Mouse (Mus musculus) layer of hippocampus, postnatal 25 days (tissue): ENCODE data around the gene Bsg. TPM values are rescaled to one million over a fixed set of nuclear protein-coding genes. Genes with fewer than 3 reads are reported as not detected.

Experiments used
- DNase-seq, 2 experiments: peaks; one replicate each; pipeline ENCODE4 v3.0.0; 2022; ENCODE audit warnings: mixed read lengths in 2 of 2, low spot score in 1 of 2; ENCODE audit errors: extremely low spot score in 1 of 2
- total RNA-seq, 2 experiments: library from RNA; stranded (reverse); gene quantifications; 2 replicates each; pipeline ENCODE4 v1.2.3; 2021

Gene Bsg
- 100 to 1,000 TPM; 610 to 665 TPM for total RNA-seq

DNA sequence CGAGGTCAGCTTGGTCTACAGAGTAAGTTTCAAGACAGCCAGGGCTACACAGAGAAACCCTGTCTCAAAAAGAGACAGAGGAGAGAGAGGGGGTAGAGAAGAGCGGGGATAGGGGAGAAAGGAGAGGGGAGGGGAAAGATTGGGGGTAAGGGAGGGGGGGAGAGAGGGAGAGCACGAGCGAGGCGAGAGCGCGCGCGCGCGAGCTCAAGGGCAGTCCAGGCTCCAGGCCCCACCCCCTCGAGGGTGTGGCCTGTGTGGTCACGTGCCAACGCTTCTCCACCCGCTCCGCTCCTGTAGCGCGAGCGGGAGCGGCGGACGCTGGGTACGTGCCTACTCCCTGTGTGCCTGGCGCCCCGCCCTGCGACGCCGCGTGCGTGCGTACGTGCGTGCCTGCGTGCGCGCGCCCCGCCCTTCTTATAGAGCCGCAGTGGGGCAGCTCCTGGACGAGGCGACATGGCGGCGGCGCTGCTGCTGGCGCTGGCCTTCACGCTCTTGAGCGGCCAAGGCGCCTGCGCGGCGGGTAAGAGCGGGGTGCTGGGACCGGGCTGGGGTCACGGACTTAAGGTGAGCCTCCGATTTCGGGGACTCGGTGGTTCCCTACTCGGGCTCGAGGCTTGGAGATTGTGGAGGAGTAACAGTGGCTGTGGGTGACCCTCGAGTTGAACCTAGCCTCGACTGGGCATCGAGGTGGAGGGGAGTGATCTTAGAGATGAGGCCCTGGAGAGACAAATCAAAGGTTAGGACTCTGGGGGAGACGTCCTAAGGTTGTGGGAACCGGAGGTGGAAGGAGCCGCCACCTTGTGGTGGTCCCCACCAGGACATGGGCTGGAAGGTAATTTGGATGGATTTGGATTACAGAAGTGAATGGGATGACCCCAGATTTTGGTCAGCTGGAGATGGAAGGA, at the start of gene Bsg:
TSS of gene Bsg (plus strand) at position 427 of the 905 bp plus-strand sequence.
- DNase-seq, result peak; percentile 95 to 96

DNA sequence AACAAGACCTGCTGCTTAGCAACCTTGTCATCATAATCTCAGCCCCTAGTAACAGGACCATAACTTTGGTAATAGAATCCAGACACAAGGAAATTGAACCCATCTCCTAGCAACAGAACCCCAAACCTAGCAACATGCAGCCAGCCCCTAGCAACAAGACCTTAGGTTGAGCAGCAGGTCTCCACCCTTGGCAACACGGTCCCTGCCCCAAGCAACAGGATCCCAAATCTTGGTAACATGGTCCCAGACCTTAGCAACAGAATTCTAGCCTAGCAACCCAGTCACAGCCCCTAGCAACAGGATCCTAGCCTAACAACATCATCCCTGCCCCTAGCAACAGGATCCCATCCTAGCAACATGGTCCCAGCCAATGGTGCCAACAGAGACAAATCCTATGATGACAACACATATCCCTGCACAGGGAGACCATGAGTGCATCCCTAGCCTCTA, 49.3 kb upstream of the Bsg start:
- DNase-seq, result peak in 1 of 2 experiments; percentile 56

DNA sequence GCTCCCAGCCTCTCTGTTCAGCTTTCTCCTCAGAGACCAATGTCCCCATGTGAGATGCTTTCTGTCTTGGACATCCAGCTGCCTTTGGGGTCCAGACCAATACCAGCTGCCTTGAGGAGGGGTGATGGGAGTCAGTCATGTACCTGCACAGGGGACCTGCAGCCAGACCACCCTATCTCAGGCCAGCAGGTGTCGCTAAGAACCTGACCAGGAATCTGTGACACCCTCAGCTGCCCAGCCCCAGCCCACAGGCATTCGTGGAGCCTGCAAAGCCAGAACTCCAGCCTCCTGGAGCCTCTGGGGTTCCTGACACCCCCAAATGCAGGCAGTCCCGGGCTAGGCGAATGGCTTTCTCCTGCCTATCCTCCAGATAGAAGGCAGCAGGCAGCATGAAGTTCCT, 45.5 kb upstream of the Bsg start:
- no peak for DNase-seq

DNA sequence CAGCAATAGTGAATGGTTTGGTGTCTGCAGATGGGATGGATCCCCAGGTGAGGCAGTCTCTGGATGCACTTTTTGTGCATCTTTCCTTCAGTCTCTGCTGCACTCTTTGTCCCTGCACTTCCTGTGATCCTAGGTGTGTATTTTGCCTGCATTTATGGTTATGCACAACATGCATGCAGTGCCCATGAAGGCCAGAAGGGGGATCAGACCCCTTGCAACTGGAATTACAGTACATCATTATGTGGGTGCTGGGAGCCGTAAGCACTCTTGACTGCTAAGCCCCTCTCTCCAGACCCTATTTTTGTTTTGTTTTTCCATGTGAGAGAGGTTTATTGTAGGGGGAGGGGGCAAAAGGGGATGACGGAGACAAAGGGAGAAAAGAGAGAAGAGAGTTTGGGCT, 44.0 kb upstream of the Bsg start:
- no peak for DNase-seq

DNA sequence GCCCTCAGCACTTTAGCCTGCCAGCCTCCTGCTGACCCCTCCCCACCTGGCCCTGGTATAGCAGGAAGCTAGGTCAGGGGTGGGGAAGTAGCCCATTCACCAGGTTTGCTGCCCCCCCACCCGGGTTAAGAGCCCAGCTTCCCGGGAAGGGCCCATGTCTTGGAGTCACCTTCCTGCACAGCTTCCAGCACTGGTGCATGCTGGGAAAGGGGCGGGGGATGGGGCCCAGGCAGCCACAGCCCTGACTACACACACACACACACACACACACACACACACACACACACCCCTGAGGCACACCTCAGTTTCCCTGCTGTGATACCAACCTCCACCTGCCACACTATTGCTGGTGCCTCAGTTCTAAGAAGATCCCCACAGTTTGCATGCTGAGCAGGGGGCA, 42.4 kb upstream of the Bsg start:
- DNase-seq, result no peak

DNA sequence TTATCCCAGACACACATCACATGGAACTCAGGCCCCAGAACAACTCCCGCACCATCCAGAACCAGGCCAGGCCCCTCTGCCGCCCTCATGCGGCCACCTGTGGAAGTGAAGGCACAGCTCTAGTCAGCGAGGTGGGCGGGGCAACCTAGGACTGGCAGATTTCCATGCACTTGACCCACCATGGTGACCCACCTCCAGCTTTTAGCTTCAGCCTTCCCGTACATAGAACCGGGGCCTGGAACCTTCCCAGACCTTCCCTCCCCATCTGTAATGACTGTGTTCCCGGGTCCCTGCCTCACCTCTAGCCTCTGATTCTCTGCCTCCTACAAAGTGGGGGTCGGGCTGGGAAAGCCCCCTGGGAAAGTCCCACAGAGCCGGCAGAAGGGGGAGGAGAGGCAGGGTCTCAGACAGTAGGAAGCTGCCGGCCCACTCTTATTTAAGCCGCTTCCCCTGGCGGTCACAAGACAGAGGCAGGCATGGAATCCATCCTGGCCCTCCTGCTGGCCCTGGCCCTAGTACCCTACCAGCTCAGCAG, 40.1 kb upstream of the Bsg start, which contains the start of gene Madcam1:
TSS of gene Madcam1 (plus strand) at position 429 of the 535 bp plus-strand sequence.
- peak; percentile 54 to 69 for DNase-seq

DNA sequence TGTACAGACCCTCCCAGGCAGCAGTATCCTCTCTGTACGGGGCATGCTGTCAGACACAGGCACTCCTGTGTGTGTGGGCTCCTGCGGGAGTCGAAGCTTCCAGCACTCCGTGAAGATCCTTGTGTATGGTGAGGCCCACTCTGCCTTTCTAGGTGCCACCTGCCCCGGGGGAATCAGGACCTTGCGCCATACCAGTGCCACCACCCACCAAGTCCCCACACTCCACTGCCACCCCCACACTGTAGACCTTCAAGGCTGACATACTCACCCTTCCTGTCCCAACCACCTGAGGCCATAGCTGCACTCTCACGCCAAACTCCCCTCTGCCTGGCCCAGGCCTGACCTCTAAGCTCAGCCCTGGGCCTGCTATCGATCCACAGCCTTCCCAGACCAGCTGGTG, 39.2 kb upstream of the Bsg start:
- no peak for DNase-seq

DNA sequence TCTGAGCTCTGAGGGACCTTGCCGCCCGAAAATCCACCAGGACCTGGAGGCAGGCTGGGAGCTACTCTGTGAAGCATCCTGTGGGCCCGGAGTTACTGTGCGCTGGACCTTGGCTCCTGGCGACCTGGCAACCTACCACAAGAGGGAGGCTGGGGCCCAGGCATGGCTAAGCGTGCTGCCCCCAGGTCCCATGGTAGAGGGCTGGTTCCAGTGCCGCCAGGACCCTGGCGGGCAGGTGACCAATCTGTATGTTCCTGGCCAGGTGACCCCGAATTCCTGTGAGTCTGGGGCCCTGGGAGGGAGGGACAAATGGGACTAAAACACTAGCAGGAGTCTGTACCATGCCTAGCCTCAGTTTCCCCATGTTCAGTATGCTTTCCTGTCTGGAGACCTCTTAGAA, 37.8 kb upstream of the Bsg start:
- DNase-seq, result no peak

DNA sequence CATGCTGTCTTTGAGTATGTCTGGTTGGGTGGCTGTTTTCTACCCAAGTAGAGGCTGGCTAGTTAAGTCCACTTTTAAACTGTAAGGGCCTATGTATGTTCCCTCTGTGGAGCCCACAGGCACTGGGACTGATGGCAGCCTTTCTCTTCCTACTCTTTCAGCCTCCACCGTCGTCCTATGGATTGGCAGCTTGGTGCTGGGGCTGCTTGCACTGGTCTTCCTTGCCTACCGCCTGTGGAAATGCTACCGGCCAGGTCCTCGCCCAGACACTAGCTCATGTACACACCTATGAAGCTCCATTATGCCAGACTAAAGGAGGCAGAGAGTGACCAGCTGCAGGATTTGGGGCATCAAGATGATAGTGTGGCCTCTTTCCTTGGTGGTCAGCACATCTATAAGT, 36.2 kb upstream of the Bsg start:
- DNase-seq, result no peak

DNA sequence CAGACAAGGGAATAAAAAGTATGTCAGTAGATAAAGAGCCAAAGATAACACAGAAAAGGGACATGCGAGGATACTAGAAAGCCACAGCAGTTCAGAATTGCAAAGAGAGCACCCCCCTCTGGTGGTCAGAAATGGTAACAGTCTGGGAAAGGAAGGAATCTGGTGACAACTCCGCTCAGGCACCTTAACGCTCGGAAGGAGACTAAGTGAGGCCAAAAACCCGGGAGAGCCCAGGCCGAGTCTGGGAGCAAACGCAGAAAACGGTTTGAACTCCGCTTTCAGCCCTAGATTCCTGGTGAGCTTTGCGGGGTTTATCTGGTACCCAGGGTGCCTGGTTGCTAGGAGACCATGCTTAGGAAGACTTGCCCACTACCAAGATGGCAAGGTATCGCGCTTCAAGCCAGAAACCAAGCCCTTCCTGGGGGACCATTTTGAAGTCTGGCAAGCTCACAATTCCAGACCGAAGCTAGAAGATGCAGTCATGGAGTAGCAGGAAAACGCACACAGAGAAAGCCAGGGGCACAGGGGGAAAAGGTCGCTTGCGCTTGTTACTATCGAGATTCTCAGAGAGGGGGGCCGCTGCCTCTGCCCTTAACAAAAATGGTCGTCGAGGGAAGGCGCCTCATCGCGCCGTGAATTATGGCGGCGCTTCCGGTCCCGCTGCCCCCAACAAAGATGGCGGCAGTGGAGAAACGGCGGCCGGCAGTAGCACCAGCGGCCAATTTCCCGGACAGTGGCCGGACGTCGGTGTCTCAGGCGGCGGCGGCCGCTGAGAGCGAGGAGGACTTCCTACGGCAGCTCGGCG, 35.3 kb upstream of the Bsg start, which contains the start of gene Tpgs1:
TSS of gene Tpgs1 (plus strand) at position 599 of the 805 bp plus-strand sequence.
- DNase-seq, result peak; percentile 82 to 95

DNA sequence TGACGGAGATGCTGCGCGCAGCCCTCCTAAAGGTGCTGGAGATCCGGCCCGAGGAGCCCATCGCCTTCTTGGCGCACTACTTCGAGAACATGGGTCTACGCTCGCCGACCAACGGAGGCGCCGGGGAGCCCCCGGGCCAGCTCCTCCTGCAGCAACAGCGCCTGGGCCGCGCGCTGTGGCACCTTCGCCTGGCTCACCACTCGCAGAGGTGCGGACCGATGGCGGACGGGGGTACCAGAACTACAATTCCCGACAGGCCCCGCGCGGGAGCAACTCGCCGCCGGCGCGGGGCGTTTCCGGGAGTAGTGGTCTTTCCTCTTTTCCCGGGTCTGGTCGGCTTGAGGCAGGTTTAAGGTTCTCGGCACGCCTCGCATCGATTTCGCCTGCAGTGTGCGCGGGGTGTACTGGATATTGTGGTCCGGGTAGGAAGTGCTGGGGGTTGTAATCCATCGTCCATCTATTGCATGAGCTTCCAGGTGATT, 34.7 kb upstream of the Bsg start:
- peak; percentile 72 to 85 for DNase-seq

DNA sequence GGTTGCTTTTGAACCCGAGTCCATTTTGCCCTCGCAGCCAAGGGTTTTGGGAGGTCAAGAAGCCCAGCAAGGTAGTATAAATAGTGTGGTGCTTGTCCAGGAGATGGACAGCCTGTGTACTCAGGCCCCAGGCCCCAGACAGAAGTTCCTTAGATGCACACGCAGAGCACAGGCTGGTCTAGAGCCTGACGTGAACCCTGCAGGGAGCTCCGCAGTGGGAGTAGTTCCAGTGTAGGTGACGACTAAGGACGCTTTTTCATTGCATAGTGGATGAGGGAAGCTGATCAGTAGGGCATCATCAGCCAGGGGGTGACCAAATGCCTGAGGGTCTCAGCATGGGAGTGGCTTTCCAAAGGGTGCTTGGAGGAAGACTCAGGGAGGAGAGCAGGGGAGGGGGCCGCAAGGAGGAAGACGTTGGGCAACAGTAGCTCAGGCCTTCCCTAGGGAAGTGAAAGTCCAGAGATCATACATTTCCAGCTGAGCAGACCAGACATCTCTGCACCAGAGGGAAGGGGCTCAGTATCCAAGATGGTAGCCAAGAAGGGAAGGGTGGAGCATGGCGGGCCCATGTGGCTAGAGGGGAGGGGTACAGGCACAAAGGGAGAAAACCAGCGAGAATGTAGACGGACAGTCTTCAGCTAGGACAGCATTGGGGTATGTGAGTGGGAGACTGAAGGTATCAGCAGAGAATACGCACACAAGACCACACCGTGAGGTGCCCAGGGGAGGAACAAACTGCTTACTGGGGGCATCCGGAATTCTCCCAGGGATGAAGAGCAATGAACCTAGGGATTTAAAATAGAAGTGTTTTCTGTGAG, 34.0 kb upstream of the Bsg start:
- no peak for DNase-seq

DNA sequence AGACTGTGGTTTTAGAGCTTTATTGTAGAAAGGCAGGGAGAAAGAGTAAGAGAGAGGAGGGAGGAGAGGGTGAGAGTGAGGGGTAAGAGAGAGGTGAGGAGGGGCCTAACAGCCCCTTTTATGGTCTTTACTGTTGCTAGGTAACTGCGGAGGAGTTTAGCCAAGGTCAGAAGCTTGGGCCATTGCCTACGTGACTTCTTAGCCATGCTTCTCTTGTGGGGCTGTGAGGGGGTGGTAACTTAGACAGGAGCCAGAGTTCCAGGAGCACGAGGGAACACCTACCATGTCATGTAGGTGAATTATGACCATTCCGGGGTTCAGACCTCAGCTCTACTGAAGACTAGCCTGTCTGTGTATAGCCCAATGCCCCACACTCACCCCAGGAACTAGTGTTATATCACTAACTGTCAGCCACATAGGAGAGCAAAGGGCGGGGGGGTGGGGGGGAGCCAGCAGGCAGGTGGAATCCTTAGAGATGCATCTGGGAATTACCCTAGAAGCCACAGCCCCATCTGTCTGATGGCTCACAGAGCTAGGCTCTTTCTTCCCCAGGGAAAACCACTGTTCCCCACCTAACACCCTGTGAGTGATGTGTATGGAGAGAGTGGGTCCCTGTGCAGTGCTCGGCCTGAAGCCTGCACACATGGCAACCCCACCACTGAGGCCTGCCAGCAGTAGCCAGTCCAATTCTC, 32.7 kb upstream of the Bsg start:
- DNase-seq, result no peak

DNA sequence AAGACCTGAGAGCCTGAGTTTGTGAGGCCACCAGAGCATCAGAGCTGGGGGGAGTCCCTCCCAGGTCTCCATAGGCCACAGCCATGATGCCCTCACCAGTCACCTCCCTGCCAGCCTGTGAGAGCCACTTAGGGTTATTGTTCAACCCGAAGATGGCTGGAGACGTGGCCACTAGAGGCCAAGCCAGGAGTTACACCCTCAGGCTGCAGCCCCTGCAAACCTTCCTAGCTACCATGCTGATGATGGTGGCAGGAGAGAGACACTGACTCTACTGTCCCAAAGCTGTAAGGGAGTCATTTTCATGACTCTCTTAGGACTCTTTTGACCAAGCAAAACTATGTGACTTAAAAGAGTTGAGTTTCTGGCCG, 32.2 kb upstream of the Bsg start:
- no peak for DNase-seq

DNA sequence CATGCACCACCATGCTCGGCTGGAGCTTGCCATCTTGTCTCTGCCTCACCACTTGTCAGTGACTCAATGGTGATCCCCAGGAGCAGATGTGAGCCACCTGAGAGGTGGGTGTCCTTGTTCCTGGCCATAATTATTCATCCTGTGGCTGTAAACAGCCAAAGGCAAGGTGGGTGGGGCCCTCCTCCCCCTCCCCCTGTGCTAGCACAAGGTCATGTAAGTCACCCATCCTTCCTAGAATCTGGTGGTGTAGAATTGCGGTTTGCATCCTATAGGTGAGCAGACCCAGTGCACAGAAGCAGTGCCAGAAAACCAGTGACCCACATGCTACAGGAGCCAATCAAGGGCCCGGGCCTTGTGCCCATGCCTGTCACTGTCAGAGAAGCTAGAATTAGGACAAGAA, 31.2 kb upstream of the Bsg start:
- DNase-seq, result no peak

DNA sequence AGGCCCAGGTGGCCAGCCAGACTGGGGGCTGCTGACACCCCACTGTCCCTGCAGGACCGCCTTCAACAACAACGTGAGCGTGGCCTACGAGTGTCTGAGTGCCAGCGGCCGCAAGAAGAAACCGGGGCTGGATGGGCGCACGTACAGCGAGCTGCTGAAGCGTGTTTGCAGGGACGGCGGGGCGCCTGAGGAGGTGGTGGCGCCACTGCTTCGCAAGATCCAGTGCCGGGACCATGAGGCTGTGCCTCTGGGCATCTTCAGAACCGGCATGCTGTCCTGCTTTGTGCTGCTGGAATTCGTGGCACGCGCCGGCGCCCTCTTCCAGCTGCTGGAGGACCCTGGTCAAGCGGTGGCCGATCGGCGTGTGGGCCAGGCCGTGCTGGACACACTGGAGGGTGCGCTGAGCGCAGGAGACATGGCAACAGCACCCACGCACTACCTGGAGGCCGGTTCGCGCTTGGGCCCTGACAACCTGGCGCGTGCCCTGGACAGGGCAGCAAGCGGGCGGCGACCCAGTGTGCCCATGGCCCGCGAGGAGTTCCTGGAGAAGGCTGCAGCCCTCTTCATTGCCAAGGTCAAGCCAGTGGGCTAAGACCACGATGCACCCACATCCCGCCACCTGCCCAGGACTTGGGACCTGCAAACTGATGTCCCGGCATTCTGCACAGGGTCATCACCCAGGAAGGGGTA, 28.8 kb upstream of the Bsg start:
- no peak for DNase-seq

DNA sequence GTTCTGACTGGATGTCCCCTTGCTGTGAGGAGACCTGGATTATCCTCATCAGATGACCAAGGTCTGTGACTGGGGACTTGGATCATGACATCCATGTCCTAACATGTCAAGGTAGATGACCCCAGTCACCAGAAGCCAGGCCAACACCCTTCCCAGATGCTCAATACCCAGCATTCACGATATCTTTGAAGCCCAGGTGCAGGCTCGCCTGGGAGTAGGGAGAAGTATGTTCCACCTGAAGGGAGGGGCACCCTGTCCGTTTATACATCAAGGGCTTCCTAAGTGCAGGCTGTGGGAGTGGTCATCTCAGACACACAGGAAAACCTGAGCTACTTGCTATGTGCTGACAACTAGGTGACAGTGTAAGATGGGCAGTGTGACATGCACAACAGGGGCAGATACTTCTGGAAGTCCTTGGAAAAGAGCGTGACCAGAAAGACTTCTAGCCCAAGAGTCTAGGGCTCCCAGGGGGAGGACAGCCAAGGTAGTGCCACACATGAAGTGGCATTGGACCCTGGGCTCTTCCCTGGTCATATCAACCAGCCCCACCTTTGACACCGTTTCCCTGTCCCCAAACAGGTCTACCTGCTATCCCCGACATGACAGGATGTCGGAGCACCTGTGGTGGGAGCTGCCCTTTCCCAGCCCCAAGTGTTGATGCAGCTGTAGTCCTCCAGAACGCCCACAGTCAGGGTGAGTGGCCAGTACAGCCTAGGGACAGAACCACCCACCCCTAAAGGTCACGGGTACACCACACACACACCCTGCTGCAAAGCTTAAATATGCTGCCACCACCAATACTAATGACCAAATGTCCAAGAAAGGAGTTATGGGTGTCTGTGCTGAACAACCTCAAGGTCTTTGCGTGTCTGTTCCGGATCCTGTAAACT, 23.4 kb upstream of the Bsg start:
- no peak for DNase-seq
